Mouse (Mus musculus): ENCODE data around the gene Mief2. TPM values are rescaled to one million over a fixed set of nuclear protein-coding genes. Genes with fewer than 3 reads are reported as not detected.

Mief2 gene
- total RNA-seq, 2 experiments from 2014 or later = 22.3 to 27.6 TPM

- intact Hi-C loops (cut with DNase I) = no loop called here
- no peak for DNase-seq (ENCODE audit: low spot score in 2 of 2)
Measured at GRCm38 (mm10) chr11:60712040-60712439, 16.2 kb upstream of the Mief2 start.

GRCm38 (mm10) chr11:60712639-60713255, 15.5 kb upstream of the Mief2 start:
- intact Hi-C loops (cut with DNase I) = no loop called here

GRCm38 (mm10) chr11:60715833-60716232, 12.4 kb upstream of the Mief2 start:
- intact Hi-C loops (cut with DNase I) = no loop called here
- DNase-seq (ENCODE audit: low spot score in 2 of 2) = no peak

More at GRCm38 (mm10) chr11:60712639-60713255, 15.5 kb upstream of the Mief2 start:
- DNase-seq (ENCODE audit: low spot score in 2 of 2) = no peak

GRCm38 (mm10) chr11:60719263-60719662, 8.9 kb upstream of the Mief2 start:
- no peak for DNase-seq (ENCODE audit: low spot score in 2 of 2)
- intact Hi-C loops (cut with DNase I) = no loop called here

- peak in 1 of 2 experiments; percentile 76 for DNase-seq (ENCODE audit: low spot score in 2 of 2)
- intact Hi-C loops (cut with DNase I) = no loop called here
Measured at GRCm38 (mm10) chr11:60726601-60727391, 1.4 kb upstream of the Mief2 start, which contains the start of gene Flii. TSS of gene Flii (minus strand) at chr11:60727263.

GRCm38 (mm10) chr11:60727392-60728140, 632 bp upstream of the Mief2 start:
- DNase-seq (ENCODE audit: low spot score in 2 of 2) = no peak
- intact Hi-C loops (cut with DNase I) = loop anchor here (2.0 kb wide), 1 partner anchor 49 kb away; the partner anchor contains the start of genes Smcr8 and Top3a

GRCm38 (mm10) chr11:60729217-60729641, 1.0 kb downstream of the Mief2 start:
- intact Hi-C loops (cut with DNase I) = loop anchor here (2.0 kb wide), 1 partner anchor 48 kb away; the partner anchor contains the start of genes Smcr8 and Top3a

GRCm38 (mm10) chr11:60730169-60730568, 2.0 kb downstream of the Mief2 start:
- DNase-seq (ENCODE audit: low spot score in 2 of 2) = no peak

More at GRCm38 (mm10) chr11:60729217-60729641, 1.0 kb downstream of the Mief2 start:
- no peak for DNase-seq (ENCODE audit: low spot score in 2 of 2)

GRCm38 (mm10) chr11:60731251-60731650, 3.1 kb downstream of the Mief2 start:
- intact Hi-C loops (cut with DNase I) = no loop called here
- no peak for DNase-seq (ENCODE audit: low spot score in 2 of 2)

More at GRCm38 (mm10) chr11:60730169-60730568, 2.0 kb downstream of the Mief2 start:
- intact Hi-C loops (cut with DNase I) = no loop called here

- intact Hi-C loops (cut with DNase I) = no loop called here
- no peak for DNase-seq (ENCODE audit: low spot score in 2 of 2)
Measured at GRCm38 (mm10) chr11:60734206-60734605, 6.0 kb downstream of the Mief2 start.

GRCm38 (mm10) chr11:60735191-60735590, 7.0 kb downstream of the Mief2 start:
- DNase-seq (ENCODE audit: low spot score in 2 of 2) = no peak
- intact Hi-C loops (cut with DNase I) = no loop called here

- intact Hi-C loops (cut with DNase I) = no loop called here
- no peak for DNase-seq (ENCODE audit: low spot score in 2 of 2)
Measured at GRCm38 (mm10) chr11:60736491-60736890, 8.3 kb downstream of the Mief2 start.

- no peak for DNase-seq (ENCODE audit: low spot score in 2 of 2)
- intact Hi-C loops (cut with DNase I) = no loop called here
Measured at GRCm38 (mm10) chr11:60737450-60737849, 9.3 kb downstream of the Mief2 start.

- intact Hi-C loops (cut with DNase I) = no loop called here
Measured at GRCm38 (mm10) chr11:60740321-60740720, 12.1 kb downstream of the Mief2 start.

GRCm38 (mm10) chr11:60755570-60755969, 27.4 kb downstream of the Mief2 start:
- intact Hi-C loops (cut with DNase I) = no loop called here
- DNase-seq (ENCODE audit: low spot score in 2 of 2) = peak; percentile 35 to 48

More at GRCm38 (mm10) chr11:60740321-60740720, 12.1 kb downstream of the Mief2 start:
- no peak for DNase-seq (ENCODE audit: low spot score in 2 of 2)

- intact Hi-C loops (cut with DNase I) = no loop called here
- DNase-seq (ENCODE audit: low spot score in 2 of 2) = no peak
Measured at GRCm38 (mm10) chr11:60761681-60762080, 33.5 kb downstream of the Mief2 start.

- intact Hi-C loops (cut with DNase I) = no loop called here
- DNase-seq (ENCODE audit: low spot score in 2 of 2) = peak in 1 of 2 experiments; percentile 25
Measured at GRCm38 (mm10) chr11:60766969-60767368, 38.8 kb downstream of the Mief2 start.

GRCm38 (mm10) chr11:60769322-60769721, 41.1 kb downstream of the Mief2 start:
- intact Hi-C loops (cut with DNase I) = no loop called here
- no peak for DNase-seq (ENCODE audit: low spot score in 2 of 2)

- no peak for DNase-seq (ENCODE audit: low spot score in 2 of 2)
- intact Hi-C loops (cut with DNase I) = no loop called here
Measured at GRCm38 (mm10) chr11:60770776-60771175, 42.6 kb downstream of the Mief2 start.

- intact Hi-C loops (cut with DNase I) = no loop called here
Measured at GRCm38 (mm10) chr11:60772161-60772560, 44.0 kb downstream of the Mief2 start.

More at GRCm38 (mm10) chr11:60772161-60772560, 44.0 kb downstream of the Mief2 start:
- no peak for DNase-seq (ENCODE audit: low spot score in 2 of 2)

Measured in left cerebral cortex, postnatal 14 days (tissue).